Mouse (Mus musculus): Measurements from ENCODE around the gene Otop3. TPM values are rescaled to one million over a fixed set of nuclear protein-coding genes. Genes with fewer than 3 reads are reported as not detected.

Otop3 gene
- total RNA-seq, 2 experiments from 2014 or later = not detected

DNA sequence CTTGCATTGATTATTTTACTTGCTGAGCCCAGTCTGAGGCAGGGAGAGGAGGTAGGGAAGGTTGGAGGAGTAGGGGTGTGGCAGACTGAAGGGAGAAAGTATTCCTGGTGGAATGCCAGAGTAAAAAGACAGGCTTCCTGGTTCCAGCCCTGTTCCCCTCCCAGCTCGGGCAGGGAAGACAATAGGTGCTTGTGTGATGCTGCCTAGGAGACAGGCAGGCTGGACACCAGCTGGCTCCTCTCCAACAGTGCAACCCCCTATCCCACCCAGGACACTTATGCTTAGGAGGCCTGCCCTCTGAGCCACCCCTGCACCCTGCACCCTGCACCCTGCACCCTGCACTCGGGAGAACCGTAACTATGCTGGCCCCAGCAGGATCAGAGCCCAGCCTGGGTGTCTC is 24.8 kb downstream of the Otop3 start:
- no peak for ATAC-seq (replicated peaks; ENCODE audit: low FRiP score, poor library complexity, severe bottlenecking)

DNA sequence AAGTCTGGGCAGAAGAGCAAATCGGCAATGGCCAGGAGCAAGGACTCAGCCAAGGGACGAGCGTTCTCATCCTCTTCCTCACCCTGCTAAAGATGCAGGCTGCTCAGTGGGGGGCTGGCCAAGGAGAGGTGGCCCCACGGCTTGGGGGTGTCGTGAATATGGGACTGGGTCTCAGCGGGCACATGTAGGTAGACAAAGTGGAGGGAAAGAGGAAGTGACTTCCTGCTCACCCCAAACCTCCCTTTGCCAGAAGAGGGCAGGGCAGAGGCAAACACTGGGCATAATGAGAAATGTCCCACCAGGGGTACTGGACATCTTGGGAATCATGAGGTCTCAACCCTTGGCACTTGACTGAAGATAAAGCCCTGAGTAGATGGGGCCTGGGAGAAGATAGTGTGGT is 25.2 kb downstream of the Otop3 start:
- no peak for ATAC-seq (replicated peaks; ENCODE audit: low FRiP score, poor library complexity, severe bottlenecking)

DNA sequence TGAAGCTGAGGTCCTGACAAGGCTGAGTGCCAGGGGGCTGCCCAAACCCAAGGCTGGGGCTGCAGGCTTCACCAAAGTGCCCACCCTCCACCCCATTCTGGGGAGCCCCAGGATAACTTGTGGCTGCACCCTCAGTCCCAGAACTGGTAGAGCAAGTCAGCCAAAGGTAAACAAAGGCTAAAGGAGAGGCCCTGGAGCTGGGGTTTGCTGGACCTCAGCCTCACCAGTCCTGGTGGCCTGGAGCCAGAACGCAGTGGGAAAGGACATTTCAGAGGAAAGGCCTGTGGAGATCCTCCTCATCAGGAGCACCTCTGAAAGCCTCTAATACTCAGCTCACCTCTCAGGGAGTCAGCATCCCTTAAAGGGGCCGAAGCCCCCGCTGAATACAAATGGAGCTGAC is 29.6 kb downstream of the Otop3 start:
- no peak for ATAC-seq (replicated peaks; ENCODE audit: low FRiP score, poor library complexity, severe bottlenecking)

DNA sequence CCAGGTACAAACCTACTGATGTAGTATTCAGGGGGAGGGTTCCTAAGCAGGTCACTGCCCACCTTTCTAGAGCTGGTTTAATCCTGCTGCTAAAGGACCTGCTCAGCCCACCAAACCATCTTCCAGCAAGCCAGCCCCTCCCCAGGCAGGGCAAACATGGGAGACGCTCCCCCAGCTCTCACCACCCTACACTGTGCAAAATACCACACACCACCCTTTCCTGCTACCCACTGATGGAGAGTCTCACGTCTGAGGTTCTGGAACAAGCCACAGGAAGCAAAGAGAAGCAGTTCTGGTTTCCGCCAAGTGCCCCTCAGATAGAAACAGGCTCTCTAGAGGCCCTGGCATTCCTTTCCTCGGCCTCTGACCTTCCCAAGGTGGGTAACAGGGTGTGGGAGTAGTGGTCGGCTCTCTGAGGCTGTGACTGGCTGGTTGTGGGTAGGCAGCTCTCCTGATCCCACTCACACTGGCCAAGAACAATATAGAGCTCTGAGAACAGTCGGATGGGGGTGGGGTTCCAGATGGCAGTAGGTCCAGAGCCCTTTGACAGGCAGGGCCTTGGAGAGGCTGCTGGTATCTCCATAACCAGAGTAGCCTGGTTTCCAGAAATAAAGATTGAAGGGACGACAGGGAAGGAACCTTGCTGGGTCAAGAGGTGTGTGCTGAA is 31.6 kb downstream of the Otop3 start:
- ATAC-seq (replicated peaks; ENCODE audit: low FRiP score, poor library complexity, severe bottlenecking) = no peak

DNA sequence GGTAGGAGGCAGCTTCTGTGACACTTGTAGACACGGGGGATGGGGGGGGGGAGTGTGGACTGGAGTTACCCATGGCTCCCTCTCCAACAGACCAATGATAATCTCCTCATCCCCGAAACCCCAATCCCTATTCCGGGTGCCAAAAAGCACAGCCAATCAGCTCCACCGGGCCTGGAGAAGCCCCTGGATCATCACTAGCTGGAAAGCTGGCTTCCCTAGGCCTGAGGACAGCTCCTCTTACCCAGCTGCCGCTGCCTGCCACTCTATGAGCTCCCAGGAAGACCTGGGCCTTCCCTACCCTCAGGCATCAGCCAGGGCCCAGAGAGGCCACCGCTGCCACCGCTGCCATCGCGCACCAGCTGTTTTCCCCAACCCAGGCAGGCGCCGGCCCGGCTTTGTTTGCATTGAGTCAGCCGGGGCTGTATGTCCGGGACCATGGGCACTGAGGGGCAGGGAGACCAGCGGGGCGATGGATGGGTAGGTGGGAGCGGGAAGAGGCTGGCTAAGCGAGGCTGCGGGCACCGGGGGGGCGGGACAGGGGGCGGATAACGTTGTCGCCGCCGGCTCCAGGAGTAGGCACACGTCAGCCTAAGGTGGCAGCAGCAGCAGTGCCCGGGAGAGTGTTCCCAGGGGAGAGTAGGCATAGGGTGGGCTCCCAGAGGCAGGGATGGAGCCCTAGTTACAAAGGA is 32.3 kb downstream of the Otop3 start:
- ATAC-seq (replicated peaks; ENCODE audit: low FRiP score, poor library complexity, severe bottlenecking) = no peak

DNA sequence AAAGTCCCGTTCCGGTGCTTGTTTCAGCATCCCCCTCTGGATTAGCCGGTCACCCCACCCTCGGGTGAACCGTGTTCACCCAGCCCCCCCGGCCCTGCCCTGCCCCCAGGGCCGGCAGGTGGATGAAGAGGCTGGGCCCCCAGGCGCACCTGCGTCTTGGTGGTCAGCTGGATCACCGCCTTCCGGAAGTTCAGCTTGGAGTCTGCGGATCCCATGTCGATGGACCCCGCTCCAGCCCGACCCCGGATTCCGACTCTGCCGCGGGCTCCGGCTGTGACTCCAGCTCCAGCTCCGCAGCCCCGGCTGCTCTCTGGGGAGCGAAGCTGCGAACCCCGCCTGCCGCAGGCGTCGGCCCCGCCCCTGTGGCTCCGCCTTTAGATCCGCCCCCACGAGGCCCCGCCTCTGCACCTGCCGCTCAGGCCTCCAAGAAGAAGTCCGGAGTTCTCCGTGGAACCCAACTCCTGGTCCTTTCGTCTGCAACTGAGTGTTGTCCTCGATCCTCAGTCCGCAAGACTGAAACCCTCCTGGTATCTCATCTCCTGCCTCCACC is 32.9 kb downstream of the Otop3 start, which contains the start of gene Hid1:
TSS of gene Hid1 (minus strand) at position 362 of the 550 bp plus-strand sequence.
- peak; percentile 81 for ATAC-seq (replicated peaks; ENCODE audit: low FRiP score, poor library complexity, severe bottlenecking)

DNA sequence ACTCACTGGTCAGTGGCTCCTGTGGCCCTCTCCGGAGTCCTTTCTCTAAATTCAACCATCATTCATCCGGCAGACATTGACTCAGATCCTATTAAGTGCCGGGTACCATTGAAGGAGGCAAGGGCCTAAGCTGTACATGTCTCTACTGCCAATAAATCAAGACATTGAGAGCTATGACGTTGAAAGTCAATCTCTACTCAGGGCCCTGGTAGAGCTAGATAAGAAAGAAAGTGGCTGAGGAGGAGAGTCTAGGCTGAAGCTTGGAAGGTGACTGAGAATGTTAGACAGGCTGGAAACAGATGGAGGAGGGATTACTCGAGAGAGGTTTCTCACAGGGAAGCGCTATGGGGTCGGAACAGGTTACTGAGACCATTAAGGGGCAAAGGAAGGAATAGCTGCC is 35.8 kb downstream of the Otop3 start:
- ATAC-seq (replicated peaks; ENCODE audit: low FRiP score, poor library complexity, severe bottlenecking) = no peak

DNA sequence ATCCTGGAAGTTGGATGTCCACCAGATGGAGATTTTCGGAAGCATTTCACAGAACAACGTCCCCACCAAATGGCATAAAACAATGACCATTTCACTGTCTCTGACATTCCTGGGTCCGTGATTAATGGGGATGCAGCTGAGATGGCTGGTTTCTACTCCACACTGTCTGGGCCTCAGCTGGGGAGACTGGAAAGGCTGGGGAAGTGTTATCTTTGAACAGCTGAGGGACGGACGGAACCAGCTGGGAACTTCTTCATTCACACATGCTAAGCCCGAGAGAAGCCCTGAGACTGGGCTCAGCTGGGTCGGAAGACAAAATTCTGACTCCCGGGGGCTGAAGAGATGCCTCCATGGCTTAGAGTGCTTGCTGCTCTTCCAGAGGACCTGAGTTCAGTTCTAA is 36.8 kb downstream of the Otop3 start:
- ATAC-seq (replicated peaks; ENCODE audit: low FRiP score, poor library complexity, severe bottlenecking) = no peak

DNA sequence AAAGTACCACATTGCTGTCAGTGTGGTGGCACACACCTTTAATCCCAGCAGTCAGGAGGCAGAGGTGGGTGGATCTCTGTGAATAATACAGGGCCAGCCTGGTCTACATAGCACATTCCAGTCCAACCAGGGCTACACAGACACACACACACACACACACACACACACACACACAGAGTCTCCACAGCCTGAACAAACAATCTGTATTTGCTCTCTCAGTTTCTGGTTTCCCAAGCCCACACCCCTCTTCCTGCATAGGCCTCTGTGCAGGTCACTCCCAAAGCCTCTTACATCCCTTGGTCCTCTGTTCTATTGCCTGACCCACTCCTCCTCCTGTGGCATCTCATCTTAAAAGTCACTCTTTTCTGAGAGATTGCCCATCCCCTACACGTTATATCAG is 37.5 kb downstream of the Otop3 start:
- no peak for ATAC-seq (replicated peaks; ENCODE audit: low FRiP score, poor library complexity, severe bottlenecking)

DNA sequence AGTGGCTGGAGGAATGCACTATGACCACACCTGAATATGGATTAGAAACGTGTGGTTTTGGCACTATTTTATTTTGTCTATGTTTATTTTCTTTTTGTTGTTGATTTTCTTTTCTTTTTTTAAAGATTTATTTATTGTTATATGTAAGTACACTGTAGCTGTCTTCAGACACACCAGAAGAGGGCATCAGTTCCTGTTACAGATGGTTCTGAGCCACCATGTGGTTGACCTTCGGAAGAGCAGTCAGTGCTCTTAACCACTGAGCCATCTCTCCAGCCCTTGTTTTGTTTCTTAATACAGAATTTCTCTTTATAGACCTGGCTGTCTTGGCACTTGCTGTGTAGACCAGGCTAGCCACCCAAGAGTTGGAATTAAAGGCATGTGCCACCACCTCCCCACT is 38.2 kb downstream of the Otop3 start:
- no peak for ATAC-seq (replicated peaks; ENCODE audit: low FRiP score, poor library complexity, severe bottlenecking)

DNA sequence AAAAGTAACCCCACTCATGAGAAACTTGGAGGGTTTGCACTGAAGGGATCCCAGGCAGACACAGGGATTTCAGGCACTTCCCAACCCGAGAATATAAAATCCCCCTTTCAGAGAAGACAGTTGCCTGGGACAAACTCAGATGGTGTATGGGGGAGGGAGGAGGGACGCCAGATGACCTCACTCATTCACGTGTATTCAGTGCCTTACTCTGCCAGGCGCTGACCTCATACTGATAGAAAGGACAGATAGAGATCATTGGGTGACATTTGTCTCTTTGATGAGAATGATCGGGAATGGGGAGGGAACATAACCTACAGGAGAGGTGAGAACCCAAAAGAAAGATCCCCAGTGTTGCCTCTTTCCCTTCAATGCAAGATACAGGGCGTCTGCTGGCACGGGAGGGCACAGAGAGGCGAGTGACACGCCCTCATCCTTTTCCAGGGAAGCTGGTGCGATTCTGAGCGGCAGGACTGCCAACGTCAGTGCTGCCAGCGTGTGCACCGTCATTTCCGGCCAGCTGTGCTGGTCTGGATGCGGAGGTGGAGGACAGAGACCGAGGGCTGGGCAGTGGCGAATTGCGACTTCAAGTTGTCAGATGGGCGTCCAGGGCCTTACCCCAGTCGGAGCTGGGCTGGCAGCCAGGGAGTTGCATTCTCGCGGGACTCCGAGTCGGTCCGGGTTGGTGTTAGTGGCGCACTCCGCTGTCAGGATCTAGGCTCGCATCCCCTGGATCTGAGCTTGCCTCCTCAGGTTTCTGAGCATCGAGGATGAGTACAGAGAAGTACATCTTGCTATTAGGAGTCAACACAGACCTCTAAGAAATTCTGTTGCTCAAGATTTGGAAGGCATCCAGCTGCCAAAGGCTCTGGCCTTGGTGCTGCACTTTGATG is 39.5 kb downstream of the Otop3 start:
- no peak for ATAC-seq (replicated peaks; ENCODE audit: low FRiP score, poor library complexity, severe bottlenecking)

DNA sequence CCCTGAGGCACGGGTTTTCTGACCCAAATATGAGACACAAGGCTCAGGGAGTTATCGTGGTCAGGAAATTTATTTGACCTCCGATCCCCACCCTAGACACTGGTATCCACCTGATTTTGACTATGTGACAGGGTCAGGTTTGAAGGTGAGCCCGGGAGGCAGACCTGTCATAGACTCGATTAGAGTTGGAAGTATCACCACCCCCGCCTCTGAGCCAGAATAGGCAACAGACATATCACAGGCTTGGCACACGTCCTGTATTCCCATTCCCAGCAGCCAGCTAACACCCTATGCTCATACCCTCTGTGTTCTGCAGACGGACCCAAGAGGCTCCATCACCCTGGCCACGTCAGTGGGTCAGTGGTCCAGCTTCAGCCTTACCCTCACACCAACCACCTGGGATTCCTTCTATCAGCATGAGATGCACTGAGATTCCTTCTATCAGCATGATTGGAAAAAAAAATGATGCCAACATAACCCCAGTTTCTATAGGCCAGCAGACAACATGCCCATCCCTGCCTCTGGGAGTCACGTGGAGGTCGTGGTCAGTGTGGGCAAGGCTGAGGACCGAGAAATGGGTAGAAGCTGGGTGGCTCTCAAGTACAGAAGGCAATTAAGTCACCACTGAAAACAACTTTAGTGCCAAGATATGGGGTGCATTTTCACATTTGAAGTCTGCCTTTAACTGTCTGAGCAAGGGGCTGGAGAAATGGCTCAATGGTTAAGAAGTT is 40.3 kb downstream of the Otop3 start:
- no peak for ATAC-seq (replicated peaks; ENCODE audit: low FRiP score, poor library complexity, severe bottlenecking)

DNA sequence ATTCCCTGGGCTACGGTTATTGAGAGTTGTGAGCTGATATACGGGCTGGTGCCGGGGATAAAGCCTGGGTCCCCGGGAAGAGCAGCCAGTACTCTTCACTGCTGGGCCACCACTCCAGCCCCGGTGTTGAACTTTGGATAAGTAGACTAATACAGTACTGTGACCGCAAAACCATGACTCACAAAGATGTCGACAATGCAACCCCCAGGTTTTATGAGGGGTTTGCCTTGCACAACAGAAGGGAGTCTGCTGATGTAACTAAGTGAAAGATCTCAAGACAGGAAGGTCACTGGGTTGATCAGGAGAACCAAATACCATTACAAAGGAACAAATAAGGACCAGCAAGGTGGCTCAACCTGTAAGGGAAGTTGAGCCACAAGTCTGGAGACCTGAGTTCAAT is 42.2 kb downstream of the Otop3 start:
- ATAC-seq (replicated peaks; ENCODE audit: low FRiP score, poor library complexity, severe bottlenecking) = no peak

DNA sequence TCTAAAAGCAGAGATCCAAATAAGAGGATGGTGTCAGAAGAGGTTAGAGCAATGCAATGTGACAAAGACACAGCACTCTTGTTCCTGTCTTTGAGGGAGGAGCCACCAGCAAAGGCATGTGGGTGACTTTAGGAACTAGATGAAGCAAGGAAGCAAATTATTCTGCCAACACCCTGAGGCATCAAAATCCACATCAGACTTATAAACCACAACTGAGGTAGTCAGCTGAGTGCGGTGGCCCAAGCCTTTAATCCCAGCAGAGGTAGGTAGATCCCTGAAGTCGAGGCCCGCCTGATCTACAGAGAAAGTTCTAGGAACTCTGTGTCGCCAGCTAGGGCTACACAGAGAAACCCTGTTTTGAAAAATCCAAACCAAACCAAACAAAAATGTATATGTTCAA is 42.7 kb downstream of the Otop3 start:
- ATAC-seq (replicated peaks; ENCODE audit: low FRiP score, poor library complexity, severe bottlenecking) = no peak

DNA sequence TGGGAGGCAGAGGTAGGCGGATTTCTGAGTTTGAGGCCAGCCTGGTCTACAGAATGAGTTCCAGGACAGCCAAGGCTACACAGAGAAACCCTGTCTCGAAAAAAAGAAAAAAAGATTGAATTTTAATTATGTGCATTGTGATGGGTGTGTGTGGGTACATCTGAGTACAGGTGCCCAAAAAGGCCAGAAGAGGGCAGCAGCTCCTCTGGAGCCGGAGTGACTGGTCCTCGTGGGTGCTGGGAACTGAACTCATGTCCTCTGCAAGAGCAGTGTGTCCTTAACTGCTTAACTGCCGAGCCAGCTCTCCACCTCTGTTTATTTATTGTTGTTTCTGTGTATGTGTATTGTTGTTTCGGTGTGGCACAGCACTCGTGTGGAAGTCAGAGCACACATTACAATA is 43.3 kb downstream of the Otop3 start:
- no peak for ATAC-seq (replicated peaks; ENCODE audit: low FRiP score, poor library complexity, severe bottlenecking)

DNA sequence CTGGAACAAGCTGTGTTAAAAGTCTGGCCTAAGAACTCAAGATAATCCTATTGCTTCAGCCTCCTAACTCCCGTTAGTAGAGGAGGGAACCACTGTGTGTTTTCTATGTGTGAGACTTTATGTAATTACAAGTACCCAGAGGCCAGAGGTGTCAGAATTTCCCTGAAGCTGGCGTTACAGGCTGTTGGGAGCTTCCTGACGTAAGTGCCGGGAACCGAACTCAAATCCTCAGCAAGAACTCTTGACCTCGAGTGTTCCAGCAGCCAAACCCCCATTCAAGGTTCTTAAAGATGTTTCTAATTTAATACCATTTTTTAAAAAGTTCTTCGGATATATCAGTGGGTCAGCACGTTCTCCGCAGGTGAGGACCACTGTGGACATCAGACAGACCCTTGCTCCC is 46.7 kb downstream of the Otop3 start:
- no peak for ATAC-seq (replicated peaks; ENCODE audit: low FRiP score, poor library complexity, severe bottlenecking)

DNA sequence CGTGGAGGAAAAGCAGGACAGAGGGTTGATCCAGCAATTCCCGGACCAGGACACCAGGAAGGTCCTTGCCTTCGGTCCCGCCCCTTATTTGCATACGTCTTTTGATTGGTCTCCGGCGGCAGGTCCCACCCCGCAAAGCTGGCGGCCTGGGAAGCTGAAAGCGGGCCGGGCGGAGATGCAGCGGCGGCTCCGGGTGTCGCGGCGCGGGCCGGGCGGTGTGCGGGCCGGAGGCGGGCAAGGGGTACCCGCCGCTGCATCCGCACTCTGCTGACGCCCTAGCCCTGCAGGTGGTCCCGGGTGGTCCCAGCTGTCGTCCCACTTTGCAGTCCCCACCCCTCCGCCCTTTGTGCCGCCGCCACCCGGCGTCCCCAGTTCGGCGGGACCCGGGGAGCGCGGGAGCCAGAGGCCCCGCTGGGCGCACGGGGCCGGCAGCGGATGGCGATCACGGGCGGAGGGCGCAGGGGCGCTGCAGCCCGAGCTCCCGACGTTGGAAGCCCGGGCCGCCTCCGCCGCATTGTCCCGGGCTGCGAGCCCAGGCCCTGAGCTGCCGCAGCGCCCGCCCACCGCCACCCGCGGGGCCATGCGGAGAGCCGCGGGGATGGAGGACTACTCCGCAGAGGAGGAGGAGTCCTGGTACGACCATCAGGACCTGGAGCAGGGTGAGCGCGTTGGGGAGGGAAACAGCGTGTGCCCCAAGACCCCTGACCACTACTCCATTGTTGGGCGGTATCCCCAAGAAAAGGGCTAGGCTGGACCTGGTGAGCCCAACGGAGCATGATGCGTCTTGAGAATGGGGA is 47.4 kb downstream of the Otop3 start, which contains the start of gene Cdr2l:
TSS of gene Cdr2l (plus strand) at position 174 of the 797 bp plus-strand sequence.
- ATAC-seq (replicated peaks; ENCODE audit: low FRiP score, poor library complexity, severe bottlenecking) = no peak

DNA sequence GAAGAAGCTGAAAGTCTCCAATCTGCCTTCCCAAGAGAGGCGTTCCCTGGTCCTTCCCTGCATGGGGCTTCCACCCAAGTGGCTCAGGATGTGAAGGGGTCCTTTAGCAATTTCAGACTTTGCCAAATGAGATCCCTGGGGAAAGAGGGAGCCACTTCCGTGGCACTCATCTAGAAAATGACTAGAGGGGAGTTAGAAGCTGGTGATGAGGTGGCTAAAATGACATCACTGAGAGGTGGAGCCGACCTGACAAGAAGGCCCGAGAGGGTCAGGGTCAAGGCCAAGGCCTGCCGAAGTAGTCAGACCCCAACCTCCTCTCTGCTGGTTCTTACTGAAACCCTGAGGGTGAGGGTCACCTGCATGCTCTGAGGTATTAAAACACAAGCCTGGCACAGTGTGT is 48.4 kb downstream of the Otop3 start:
- no peak for ATAC-seq (replicated peaks; ENCODE audit: low FRiP score, poor library complexity, severe bottlenecking)

Measured in erythroblast, adult 5-6 weeks (primary cell).